Mouse (Mus musculus) megakaryocyte, embryonic 14.5 days (primary cell): ENCODE measurements at regions not wholly inside any gene's neighbourhood (a gene's known extent, or its start where the extent isn't known, plus 50 kb on each side); places are given as distances from the start of the nearest gene placed in this dataset.

ENCODE experiments used
- FLI1 ChIP-seq: IDR thresholded peaks from 2 replicates; pipeline ENCODE4 v1.6.1; 2012; ENCODE audit warnings: low read length, inconsistent platforms, mixed read lengths
- GATA1 ChIP-seq: IDR thresholded peaks from 3 replicates; pipeline ENCODE4 v1.6.1; 2012; ENCODE audit warnings: mixed read lengths, low read length, inconsistent platforms, borderline replicate concordance

DNA sequence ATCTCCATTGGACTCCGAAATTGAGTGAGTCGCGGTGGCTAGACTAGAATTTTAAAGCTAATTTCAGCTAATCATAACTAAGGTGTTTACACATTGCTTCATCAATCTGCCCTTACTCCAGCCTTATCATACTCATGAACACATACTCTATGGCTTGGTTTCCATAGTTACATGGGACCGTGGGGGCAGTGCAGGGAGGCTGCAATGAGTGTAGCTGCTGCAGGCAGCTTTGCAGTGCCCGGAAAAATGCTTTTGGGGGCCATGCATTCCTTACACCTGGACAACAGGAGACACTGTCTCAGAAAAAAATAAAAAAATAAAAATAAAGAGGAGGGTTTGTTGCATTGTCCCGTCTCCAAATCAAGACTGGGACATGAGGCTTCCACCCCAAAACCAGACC is 126.3 kb downstream of the Tmem17 start:
- TF ChIP-seq GATA1 (no peak), FLI1 (no peak)
